Mouse (Mus musculus): ENCODE results near the gene Gramd1b. TPM values are rescaled to one million over a fixed set of nuclear protein-coding genes. Genes with fewer than 3 reads are reported as not detected.
A peak's percentile ranks its signal among the peaks of the same experiment; 100 is the strongest.

Gramd1b gene
- total and polyA plus RNA-seq, 2 experiments from 2014 or later: 3.2 to 17.4 TPM

DNA sequence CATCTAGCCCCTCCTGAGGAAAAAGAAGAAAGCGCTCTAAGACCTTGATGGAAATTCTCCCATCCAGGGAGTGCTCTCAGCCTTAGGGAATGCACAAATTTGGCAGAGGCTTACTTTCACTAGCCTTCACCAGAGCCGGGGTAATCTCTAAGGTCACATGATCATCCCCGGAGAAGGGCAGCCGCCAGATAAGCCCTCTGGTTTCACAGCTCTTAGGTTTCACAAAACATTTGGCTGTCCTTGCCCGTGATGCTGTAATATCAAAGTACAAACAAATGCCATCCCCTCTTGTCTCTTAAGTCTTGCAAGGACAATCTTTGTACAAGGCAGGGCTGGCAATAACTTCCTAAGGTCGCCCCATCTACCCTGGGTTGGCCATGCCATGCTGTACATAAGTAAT, 70.4 kb downstream of the Gramd1b start:
- WGBS: 9% methylated on average over 6 of the region's 6 CpGs
- peak; percentile 56; the same call in 1 of the 2 replicates for ATAC-seq (ENCODE audit: insufficient read depth, low read depth)

DNA sequence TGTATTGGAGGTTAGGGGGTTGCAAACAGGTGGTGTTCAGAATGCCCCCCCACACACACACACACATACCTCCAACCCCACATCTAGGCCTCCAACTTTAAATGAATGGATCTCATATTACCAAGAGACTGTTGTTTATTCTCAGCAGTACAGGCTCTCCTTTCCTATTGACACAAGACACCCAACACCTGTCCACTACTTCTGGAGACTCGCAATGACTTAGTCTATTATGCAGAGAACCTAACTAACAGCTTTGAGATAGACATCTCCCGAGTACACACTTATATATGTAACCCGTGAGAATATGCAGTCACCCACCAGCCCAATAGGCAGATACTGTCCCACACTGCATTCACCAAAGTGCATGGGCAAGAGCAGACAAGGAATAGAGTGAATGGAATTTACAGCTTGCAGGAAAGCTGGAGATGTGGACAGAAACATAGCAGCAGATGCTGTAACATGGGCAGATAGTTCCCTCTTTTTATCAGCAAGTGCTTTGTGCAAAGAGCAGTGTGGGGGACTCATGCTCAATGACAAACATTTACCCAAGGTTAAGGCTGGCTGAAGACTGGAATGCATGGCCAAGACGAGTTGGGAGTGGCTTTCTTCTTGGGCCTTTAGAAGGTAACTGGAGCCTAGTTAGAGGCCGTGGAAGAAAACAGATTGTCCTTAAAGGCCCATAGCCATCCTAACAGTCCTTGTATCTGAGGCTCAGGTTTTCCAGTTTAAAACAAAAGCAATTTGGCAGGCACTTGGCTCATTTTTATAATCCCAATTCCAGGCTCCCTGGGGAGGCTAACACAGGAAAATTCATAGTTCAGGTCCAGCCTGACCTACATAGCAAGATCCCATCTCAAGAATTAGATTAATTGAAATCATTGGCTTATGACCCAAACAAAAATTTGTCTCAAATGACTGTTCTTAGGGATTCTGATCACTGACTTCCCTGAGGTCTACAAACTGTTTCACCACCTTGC, 71.6 kb downstream of the Gramd1b start:
- no peak overlapping the region for H3K27ac ChIP-seq (ENCODE audit: low read depth)
- 57% methylated on average over 5 of the region's 5 CpGs for WGBS
- H3K4me1 ChIP-seq (ENCODE audit: control insufficient read depth, insufficient read depth): peaks cover 10% of the 10 kb centered on the region

More for the DNA sequence above, 70.4 kb downstream of the Gramd1b start:
- H3K4me3 ChIP-seq (ENCODE audit: low read depth, low read length): no peak overlapping the region
- H3K27ac ChIP-seq (ENCODE audit: low read depth): peak overlapping the region; percentile 58
- no peaks in the 10 kb centered on the region for H3K27me3 ChIP-seq (ENCODE audit: control insufficient read depth, insufficient read depth, low read length)
- TF ChIP-seq EP300 (IDR thresholded peaks at IDR 0.05; ENCODE audit: low read depth) (no peak), CTCF (IDR thresholded peaks at IDR 0.05; ENCODE audit: low read depth) (no peak)
- no peak overlapping the region for H3K4me2 ChIP-seq (ENCODE audit: low read depth, low read length)
- DNase-seq (ENCODE audit: low spot score): peak; percentile 51
- no peak overlapping the region for H3K9ac ChIP-seq (replicated peaks; ENCODE audit: low read depth, low read length)
- H3K9me3 ChIP-seq (replicated peaks; ENCODE audit: control insufficient read depth, low read length): no peaks in the 10 kb centered on the region
- H3K4me1 ChIP-seq (ENCODE audit: control insufficient read depth, insufficient read depth): peaks cover 10% of the 10 kb centered on the region
- no peaks in the 10 kb centered on the region for H3K36me3 ChIP-seq (replicated peaks; ENCODE audit: control insufficient read depth, insufficient read depth, low read length)

DNA sequence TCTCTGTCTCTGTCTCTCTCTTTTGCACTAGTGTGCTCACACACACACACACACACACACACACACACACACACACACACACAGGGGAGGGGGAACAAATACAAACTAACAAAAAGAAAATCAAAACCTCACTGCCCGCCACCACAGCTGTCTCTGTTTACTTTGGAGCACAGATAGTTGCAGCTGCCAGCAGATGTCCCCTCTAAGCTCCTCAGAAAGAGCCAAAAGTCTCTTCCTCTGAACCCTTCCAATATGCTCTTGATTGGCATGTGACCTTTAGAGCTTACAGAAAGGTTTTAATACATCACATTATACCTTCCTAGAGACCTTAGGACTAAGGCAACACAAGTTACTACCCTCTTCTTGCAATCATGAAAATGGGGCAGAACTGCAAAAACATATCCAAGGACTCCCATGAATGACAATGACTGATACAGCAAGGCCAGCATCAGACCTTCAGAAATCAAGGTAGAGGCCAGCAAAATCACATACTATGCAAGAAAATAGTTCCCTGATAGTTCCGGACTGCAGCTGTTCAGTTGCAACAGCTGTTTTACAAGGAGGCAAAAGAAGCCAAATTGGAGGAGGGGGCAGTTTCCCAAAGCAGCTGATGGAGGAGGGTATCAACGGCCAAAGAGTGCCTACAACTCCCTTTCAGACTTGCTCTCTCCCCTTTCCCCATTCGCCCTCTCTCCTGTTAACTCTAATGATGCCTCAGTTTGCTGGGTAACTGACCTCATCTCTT, 72.5 kb downstream of the Gramd1b start:
- no peak overlapping the region for H3K4me3 ChIP-seq (ENCODE audit: low read depth, low read length)
- H3K27ac ChIP-seq (ENCODE audit: low read depth): no peak overlapping the region
- TF ChIP-seq EP300 (IDR thresholded peaks at IDR 0.05; ENCODE audit: low read depth) (no peak), CTCF (IDR thresholded peaks at IDR 0.05; ENCODE audit: low read depth) (no peak)
- peaks cover 13% of the 10 kb centered on the region for H3K4me1 ChIP-seq (ENCODE audit: control insufficient read depth, insufficient read depth)
- H3K36me3 ChIP-seq (replicated peaks; ENCODE audit: control insufficient read depth, insufficient read depth, low read length): no peaks in the 10 kb centered on the region
- H3K4me2 ChIP-seq (ENCODE audit: low read depth, low read length): no peak overlapping the region
- ATAC-seq (ENCODE audit: insufficient read depth, low read depth): no peak
- 77% methylated on average over 4 of the region's 4 CpGs for WGBS
- H3K27me3 ChIP-seq (ENCODE audit: control insufficient read depth, insufficient read depth, low read length): no peaks in the 10 kb centered on the region
- no peak overlapping the region for H3K9ac ChIP-seq (replicated peaks; ENCODE audit: low read depth, low read length)
- H3K9me3 ChIP-seq (replicated peaks; ENCODE audit: control insufficient read depth, low read length): no peaks in the 10 kb centered on the region
- no peak for DNase-seq (ENCODE audit: low spot score)

More for the DNA sequence above, 71.6 kb downstream of the Gramd1b start:
- no peak overlapping the region for H3K4me3 ChIP-seq (ENCODE audit: low read depth, low read length)
- no peak for ATAC-seq (ENCODE audit: insufficient read depth, low read depth)
- H3K27me3 ChIP-seq (ENCODE audit: control insufficient read depth, insufficient read depth, low read length): no peaks in the 10 kb centered on the region
- H3K9me3 ChIP-seq (replicated peaks; ENCODE audit: control insufficient read depth, low read length): no peaks in the 10 kb centered on the region
- TF ChIP-seq EP300 (IDR thresholded peaks at IDR 0.05; ENCODE audit: low read depth) (no peak), CTCF (IDR thresholded peaks at IDR 0.05; ENCODE audit: low read depth) (no peak)
- DNase-seq (ENCODE audit: low spot score): no peak
- no peak overlapping the region for H3K9ac ChIP-seq (replicated peaks; ENCODE audit: low read depth, low read length)
- no peaks in the 10 kb centered on the region for H3K36me3 ChIP-seq (replicated peaks; ENCODE audit: control insufficient read depth, insufficient read depth, low read length)
- H3K4me2 ChIP-seq (ENCODE audit: low read depth, low read length): no peak overlapping the region

DNA sequence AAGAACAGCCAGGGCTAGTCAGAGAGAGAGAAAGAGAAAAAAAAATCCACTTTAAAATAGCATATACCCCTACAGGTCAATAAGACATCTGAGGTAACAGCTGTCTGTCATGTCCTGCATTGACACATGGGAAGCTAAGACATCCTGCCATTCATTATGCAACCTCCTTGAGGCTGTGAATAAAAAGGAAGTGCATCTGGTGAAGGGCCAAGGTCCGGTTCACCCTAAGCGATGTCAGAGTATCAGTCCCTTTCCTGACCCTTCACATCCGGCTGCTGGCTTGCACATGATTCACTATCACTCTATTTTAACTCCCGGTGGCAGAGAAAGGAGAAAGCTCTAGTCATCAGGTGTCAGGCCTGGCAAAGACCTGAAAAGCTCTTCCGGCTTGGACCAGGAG, 73.7 kb downstream of the Gramd1b start:
- H3K4me3 ChIP-seq (ENCODE audit: low read depth, low read length): no peak overlapping the region
- ATAC-seq (ENCODE audit: insufficient read depth, low read depth) (no peak), DNase-seq (ENCODE audit: low spot score) (no peak)
- H3K4me1 ChIP-seq (ENCODE audit: control insufficient read depth, insufficient read depth): peaks cover 13% of the 10 kb centered on the region
- no peak overlapping the region for H3K27ac ChIP-seq (ENCODE audit: low read depth)
- 42% methylated on average over 5 of the region's 5 CpGs for WGBS
- no peak overlapping the region for H3K4me2 ChIP-seq (ENCODE audit: low read depth, low read length)
- H3K36me3 ChIP-seq (replicated peaks; ENCODE audit: control insufficient read depth, insufficient read depth, low read length): no peaks in the 10 kb centered on the region
- no peak overlapping the region for H3K9ac ChIP-seq (replicated peaks; ENCODE audit: low read depth, low read length)
- no peak for TF ChIP-seq CTCF (IDR thresholded peaks at IDR 0.05; ENCODE audit: low read depth)
- no peak for TF ChIP-seq EP300 (IDR thresholded peaks at IDR 0.05; ENCODE audit: low read depth)
- H3K27me3 ChIP-seq (ENCODE audit: control insufficient read depth, insufficient read depth, low read length): no peaks in the 10 kb centered on the region
- no peaks in the 10 kb centered on the region for H3K9me3 ChIP-seq (replicated peaks; ENCODE audit: control insufficient read depth, low read length)

DNA sequence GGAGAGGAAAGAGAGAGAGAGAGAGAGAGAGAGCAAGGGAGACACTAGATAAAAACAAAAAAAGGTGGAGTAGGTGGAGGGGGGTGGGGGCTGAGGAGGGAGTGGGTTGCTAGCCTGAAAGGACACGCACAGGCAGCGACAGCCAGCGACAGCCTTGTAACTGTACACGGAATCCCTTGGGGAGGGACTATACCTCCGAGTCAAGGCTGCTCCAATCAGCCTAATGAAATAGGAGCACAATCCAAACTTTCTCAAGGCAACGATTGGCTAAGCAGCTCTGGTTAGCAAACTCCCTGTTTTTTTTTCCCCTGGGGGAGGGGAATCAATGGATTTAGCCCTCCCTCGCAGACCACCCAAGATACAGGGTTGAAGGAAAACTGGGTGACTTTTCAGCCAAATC, 75.0 kb downstream of the Gramd1b start:
- TF ChIP-seq EP300 (IDR thresholded peaks at IDR 0.05; ENCODE audit: low read depth): no peak
- no peak for TF ChIP-seq CTCF (IDR thresholded peaks at IDR 0.05; ENCODE audit: low read depth)
- peaks cover 10% of the 10 kb centered on the region for H3K4me1 ChIP-seq (ENCODE audit: control insufficient read depth, insufficient read depth)
- DNase-seq (ENCODE audit: low spot score): peak; percentile 85
- peak overlapping the region; percentile 49 for H3K9ac ChIP-seq (replicated peaks; ENCODE audit: low read depth, low read length)
- H3K4me2 ChIP-seq (ENCODE audit: low read depth, low read length): peak overlapping the region; percentile 98
- H3K27ac ChIP-seq (ENCODE audit: low read depth): peak overlapping the region; percentile 79
- no peaks in the 10 kb centered on the region for H3K27me3 ChIP-seq (ENCODE audit: control insufficient read depth, insufficient read depth, low read length)
- ATAC-seq (ENCODE audit: insufficient read depth, low read depth): peak; percentile 83
- no peaks in the 10 kb centered on the region for H3K9me3 ChIP-seq (replicated peaks; ENCODE audit: control insufficient read depth, low read length)
- H3K4me3 ChIP-seq (ENCODE audit: low read depth, low read length): peak overlapping the region; percentile 74
- H3K36me3 ChIP-seq (replicated peaks; ENCODE audit: control insufficient read depth, insufficient read depth, low read length): no peaks in the 10 kb centered on the region
- WGBS: 3% methylated on average over 7 of the region's 7 CpGs

Data from heart, postnatal 0 days (tissue).